Mouse (Mus musculus) gastrocnemius, postnatal 25 days (tissue): ENCODE results near the gene Brca2. TPM values are rescaled to one million over a fixed set of nuclear protein-coding genes. Genes with fewer than 3 reads are reported as not detected.
"Not testable (repeated sequence)": the region's sequence is repeated elsewhere in the genome, so short reads cannot be mapped to it uniquely, and the experiment has no call there.

Experiments used
- DNase-seq: peaks from one replicate; pipeline ENCODE4 v3.0.0; 2022
- long read RNA-seq, 2 experiments: library from polyadenylated mRNA; stranded (forward); transcript quantifications; one replicate each; pipeline ENCODE4 v2.0.0; 2021
- total RNA-seq, 2 experiments: library from RNA; stranded (reverse); gene quantifications; 1 replicate in 1 of 2; 2 replicates in 1 of 2; pipeline ENCODE4 v1.2.3; 2021

Brca2 gene
- total RNA-seq: 1 to 10 TPM in 1 of 2 experiments, under 1 TPM in 1; 0.77 to 1.3 TPM
- long read RNA-seq, experiment 1: 0 reads
- long read RNA-seq, experiment 2: 0 reads

DNA sequence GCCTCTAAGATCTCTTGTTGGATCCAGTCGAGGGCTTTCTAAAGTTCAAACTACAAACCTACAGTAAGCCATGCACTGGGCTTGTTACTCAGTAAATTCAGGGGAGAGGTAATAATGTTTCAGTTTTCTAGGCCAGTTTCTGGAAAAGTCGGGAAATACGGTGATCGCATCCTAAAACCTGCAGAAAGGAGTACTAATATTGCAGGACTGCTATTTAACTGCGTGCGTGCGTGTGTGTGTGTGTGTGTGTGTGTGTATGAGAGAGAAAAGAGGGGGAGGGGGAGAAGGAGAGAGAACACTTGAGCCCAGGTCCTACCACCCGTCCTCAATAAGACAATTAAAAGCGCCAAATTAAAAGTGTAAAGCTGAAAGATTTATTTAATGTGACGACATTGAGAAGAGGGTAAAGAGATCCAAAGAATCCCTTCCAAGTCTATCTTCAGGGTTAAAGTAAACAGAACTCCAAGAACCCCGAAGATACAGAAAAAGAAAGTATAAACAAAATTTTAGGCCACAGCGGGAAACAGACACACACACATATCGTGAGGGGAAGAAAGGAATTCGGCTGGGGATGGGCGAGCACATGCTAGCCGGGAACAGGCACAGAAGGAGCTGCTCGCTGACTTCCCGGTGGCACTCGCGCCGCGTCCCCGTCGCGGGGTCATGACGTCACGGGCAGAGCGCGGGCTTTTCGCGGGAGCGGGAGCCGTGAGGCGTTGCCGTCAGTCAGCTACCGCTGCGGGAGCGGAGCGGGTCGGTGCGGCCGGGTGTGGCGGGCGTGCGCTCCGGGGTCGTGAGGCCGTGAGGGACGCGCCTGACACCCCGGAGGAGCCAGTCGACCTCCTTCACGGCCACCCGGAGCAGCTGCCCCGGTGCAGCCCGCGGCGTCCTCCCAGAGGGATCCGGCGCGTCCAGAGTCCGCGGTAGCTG is at the start of gene Brca2:
TSS of gene Brca2 (plus strand) at position 694 of the 930 bp plus-strand sequence.
- DNase-seq: peak; percentile 84

DNA sequence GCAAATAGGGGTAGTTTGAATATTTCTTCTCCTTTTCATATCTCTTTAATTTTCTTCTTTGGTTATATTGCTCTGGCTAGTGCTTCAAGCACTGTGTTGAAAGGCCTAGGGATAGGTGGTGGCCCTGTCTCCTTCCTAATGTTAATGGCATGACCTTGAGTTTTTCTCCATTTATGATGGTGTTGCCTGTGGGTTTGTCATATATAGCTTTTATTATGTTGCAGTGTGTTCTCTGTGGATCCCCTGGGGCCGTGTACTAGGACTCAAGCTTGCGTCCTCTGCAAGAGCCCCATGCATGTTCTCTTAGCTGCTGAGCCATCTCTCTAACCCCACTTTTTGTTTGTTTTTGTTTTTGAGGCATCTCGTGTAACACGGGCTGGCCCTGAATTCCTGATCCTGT is 45.1 kb upstream of the Brca2 start:
- DNase-seq: no peak

DNA sequence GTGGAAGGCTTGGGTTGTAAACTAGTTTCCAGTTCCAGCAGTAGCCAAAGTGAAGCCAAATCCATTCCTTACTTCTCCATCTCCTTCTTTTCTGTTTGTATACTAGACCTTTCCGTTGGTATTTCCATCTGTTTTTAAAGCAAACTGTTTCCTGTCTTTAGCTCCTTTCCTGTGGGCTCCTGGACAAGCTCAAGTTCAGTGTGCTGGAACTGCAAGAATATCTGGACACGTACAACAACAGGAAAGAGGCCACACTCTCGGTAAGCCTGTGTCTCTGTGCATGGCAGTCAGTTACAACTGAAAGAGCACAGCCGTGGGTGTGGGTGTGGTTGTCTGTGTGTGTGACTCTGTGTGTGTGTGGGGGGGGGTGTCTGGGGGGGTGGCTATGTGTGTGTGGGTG is 43.8 kb upstream of the Brca2 start:
- no peak for DNase-seq

DNA sequence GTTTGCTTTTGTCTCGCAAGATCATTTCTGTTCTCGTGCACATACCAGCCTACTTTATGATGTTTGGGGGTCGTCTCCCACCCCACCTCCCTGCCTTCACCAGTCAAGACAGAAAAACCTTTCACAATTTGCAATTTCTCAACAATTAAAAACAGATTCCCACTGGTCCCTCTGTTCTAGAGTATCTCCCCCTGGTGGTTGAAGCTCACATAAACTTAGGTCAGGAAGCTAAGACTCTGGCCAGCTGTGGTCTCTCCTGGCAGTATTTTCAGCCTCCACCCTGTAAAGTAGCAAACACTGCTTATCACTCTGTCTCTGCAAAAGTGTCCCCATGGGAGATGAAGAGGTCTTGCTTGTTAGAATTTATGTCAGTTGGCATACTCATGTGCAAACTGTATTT is 37.2 kb upstream of the Brca2 start:
- no peak for DNase-seq

DNA sequence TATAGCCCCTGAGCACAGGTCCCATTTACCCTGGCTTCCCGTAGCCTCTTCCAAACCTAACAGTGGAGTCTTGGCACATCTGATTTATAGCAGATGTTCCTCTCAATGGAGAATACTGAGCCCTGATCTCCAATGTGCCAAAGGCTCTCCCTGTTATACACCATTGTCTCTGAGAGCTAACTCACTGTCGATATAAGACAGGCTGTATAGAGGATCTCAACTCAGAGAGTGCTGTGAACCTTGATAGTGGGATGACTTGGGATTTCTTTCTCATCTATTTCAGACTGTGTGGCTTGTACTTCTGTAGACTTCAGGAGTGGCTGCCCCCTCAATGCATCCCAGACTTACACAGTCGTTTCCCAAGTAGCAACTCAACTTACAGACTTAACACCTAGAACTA is 32.1 kb upstream of the Brca2 start:
- DNase-seq: no peak

DNA sequence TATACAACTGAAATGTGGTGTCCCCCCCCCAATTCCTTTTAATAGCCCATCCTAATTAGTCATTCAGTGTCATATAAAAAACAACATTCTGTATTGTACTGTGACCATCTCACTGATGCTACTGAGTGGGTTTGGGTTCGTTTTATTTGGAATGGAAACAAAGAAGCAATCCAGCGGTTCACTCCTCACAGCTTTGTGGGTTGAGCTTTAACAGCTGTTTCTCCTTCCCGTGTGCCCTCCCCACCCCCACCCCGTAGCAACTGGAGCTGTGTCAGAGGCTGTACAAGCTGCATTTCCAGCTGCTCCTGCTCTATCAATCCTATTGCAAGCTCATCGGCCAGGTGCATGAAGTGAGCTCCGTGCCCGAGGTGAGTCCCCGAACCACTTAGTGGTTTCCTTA is 31.6 kb upstream of the Brca2 start:
- DNase-seq: no peak

DNA sequence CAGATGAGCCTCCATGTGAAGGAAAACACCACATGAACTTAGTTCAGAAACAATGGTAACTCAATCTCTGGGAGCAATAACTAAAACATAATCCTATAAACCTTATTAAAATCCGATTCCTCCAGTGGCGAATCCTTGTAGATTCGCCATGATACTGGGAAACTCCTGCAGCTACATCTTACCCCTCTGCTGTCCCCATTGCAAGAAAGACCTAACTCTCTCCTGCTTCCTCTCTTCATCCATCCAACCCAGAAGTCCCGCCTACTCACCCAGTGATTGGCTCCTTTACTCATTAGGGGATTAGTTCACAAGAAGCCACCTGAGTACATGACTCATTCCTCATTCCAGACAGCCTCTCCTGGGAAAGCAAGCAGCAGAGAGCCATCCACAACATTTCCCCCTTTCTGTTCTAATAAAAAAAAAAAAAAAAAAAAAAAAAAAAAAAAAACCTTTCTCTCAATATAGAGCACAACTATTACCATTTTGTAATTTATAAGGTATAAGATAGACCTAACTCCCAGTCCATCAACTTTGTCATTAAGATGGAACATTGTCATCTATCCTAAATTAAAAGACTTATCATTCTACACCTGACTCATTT is 30.8 kb upstream of the Brca2 start:
- not testable (repeated sequence) for DNase-seq

DNA sequence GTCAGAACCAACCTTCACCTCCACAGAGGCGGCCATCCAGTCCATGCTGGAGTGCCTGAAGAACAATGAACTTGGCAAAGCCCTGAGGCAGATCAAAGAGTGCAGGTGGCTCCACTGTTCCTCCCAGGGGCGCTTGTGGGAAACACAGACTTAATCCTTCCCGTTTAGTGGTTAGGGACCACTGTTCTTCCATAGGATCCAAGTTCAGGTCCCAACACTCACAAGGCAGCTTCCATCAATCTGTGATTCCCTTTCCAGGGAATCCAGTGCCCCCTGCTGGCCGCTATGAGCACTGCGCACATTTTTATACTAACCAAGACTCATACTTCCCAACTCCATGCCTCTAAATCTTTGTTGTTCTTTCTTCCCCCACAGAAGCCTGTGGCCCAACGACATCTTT is 26.6 kb upstream of the Brca2 start:
- no peak for DNase-seq

DNA sequence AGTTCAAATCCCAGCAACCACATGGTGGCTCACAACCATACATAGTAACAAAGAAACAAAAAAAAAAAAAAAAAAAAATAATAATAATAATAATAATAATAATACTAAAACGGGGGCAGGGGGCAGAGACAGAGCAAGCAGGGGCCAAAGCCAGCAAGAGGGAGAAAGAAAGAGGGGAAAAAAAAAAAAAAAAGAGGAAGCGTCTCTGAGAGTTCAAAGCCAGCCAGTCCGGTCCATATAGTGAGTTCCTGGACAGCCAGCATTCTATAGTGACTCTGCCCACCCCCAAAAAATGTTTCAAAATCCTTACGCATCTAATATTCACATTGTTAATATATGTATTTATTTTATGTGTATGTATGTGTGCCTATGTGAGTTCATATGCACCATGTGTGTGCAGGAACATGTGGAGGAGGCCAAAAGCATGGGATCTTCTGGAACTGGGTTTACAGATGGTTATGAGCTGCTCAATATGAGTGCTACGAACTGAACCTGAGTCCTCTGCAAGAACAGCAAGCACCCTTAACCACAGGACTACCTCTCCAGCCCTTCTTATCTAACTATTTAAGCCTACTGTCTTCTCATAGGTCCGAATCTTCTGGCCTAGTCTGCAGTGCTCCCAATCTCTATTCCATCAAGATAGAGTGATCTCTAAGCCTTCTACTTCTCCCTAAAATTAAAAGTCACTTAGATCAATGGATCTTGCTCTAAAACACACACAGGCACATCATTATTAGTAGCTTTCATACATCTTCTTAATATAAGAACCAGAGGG is 11.8 kb upstream of the Brca2 start:
- DNase-seq: no peak

DNA sequence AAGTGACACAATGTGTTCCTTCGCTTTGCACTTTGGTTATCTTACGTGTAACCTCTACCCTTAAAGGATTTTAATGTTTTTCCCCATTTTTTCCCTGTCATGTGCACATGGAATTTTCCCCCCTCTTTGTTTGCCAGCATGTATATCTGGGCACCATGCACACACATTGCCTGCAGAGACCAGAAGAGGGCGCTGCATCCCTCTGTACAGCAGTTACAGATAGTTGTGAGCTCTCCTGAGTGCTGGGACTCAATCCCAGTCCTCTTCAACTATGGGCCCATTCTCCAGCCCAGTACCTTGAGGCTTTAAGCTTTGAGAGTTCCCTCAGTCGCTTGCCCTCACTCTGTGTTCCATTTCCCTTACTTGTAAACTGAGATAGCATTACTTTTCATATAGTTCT is 9.2 kb upstream of the Brca2 start:
- DNase-seq: no peak

DNA sequence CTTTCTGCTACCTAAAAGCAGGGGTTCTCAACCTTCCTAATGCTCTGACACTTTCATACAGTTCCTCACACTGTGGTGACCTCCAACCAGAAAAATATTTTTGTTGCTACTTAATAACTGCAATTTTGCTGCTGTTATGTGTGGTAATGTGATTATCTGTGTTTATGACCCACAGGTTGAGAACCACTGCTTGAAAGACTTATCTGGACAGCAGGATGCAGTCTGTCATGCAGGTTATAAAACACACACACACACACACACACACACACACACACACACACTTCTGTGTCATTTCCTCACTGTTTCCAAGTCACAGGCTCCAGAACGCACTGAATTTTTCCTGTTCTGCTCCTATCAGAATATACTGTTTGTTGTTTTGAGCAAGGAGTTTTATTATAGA is 8.4 kb upstream of the Brca2 start:
- DNase-seq: no peak

DNA sequence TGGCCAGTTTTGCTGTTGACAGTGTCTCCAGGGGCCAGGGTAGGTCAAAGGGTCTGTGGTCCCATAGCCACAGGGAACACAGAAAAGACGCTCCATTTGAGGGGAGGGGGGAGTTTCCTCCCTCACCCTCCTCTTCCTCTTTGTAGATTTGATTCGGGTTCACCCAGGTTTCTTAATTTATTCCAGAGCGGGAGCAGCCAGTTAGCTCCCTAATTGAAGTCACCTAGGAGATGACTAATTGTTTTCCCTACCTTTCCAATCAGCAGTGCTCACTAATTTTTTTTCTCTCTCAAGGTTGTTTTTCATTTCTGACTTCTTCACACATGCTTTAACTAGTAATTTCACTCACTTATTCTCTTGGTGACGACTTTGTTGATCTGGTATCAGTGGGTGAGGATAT is 4.4 kb upstream of the Brca2 start, which contains the start of gene Zar1l:
TSS of gene Zar1l (minus strand) at position 101 of the 400 bp plus-strand sequence.
- DNase-seq: no peak

DNA sequence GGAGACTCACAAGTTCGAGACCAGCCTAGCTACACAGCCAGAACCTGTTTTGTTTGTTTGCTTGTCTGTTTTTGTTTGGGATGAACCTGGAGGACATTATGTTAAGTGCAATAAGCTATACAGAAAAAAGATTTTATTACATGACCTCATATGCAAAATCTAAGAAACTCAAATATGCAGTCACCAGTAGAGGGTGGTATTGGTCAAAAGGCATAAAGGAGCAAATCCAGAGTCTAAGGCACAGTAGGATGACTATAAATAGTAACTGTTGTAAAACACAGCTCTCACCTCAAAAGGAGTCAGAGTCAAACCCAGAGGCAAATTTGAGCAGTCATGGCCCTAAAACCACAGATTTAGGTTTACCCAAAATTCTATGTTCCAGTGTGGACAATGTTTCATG is 2.9 kb upstream of the Brca2 start:
- DNase-seq: no peak

DNA sequence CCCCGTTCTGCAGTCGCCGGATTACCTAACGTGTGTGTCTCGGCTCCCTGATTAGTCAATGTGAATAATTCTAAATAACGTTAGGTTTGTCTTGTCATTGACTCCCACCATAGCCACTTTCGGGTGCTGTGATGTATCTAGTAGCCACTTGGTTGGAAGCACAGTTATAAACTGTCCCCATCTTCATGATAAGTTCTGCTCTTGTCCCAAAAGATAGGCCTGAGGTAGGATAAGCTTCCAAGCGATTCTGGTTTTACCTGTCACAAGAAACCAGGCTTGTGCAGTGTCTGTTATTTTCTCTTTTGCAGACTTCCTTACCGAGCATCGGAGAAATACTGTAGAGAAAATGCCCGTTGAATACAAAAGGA is 421 bp downstream of the Brca2 start:
- DNase-seq: no peak

DNA sequence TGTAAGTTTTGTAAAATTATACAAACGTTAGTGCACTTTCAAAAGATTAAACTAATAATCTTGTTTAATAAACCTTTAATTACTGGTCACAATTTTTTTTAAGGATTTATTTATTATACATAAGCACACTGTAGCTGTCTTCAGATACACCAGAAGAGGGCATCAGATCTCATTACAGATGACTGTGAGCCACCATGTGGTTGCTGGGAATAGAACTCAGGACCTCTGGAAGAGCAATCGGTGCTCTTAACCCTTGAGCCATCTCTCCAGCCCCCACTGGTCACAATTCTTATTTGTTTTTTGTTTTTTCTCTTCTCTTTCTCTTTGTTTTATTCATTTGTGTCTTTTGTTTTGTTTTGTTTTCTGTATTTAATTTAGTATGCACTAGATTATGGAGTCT is 2.8 kb downstream of the Brca2 start:
- no peak for DNase-seq

DNA sequence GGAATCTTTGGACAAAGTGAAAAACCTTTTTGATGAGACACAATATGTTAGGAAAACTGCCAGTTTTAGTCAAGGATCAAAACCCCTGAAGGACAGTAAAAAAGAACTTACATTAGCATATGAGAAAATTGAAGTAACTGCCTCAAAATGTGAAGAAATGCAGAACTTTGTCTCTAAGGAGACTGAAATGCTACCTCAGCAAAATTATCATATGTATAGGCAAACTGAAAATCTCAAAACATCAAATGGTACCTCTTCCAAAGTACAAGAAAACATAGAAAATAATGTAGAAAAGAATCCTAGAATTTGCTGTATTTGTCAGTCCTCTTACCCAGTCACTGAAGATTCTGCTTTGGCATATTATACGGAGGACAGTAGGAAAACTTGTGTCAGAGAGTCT is 18.9 kb downstream of the Brca2 start:
- no peak for DNase-seq

DNA sequence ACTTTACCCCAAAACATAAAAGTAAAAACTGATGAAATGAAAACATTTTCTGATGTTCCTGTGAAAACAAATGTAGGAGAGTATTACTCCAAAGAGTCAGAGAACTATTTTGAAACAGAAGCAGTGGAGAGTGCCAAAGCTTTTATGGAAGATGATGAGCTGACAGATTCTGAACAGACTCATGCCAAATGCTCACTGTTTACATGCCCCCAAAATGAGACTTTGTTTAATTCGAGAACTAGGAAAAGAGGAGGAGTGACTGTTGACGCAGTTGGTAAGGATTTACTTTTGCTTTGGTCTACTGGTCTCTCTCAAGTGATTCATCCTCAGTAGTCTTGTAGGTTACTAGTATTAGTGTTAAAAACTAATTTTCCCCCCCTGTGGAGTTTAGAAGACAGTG is 20.8 kb downstream of the Brca2 start:
- no peak for DNase-seq

DNA sequence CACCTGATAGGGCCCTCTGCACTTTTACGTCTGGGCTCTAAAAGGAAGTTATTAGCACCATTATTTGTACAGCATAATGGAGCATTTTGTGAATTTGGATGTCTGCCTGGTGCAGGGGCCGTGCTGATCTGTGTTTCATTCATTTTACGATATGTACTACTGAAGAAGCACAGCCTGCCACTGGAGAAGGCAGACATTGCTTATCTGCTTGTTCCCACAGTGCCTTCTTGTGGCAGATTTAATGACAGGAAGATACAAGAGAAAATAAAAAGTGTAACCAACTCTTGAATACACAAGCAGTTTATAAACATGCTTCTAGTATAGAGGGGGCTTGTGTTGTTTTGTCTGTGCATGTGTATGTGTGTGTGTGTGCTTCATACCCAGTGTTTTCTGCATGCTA is 29.2 kb downstream of the Brca2 start:
- no peak for DNase-seq

DNA sequence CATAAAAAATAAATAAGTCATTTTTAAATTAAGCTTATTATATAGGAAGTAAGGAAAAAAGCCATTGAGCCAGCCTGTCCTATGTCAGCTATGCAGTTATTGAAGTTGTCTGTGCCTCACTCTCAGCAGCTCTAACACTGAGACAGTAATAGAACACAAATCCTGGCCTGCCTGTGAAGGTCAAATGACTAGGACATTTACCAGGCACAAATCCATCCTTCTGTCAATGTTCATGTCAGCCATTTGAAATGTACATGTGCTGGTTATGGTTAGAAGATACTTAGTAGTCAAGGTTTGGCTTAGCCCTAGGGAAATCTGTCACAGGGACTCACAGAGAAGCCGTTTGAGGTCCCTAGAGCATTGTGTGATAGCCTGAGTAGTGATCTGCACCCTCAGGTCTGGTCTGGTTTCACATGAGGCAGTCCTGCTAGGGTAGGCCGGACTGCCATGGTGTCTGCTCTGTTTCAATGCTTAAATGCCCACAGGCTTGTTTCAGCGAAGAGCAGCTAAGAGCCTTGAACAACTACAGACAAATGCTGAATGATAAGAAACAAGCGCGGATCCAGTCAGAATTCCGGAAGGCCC is 37.2 kb downstream of the Brca2 start:
- DNase-seq: no peak

DNA sequence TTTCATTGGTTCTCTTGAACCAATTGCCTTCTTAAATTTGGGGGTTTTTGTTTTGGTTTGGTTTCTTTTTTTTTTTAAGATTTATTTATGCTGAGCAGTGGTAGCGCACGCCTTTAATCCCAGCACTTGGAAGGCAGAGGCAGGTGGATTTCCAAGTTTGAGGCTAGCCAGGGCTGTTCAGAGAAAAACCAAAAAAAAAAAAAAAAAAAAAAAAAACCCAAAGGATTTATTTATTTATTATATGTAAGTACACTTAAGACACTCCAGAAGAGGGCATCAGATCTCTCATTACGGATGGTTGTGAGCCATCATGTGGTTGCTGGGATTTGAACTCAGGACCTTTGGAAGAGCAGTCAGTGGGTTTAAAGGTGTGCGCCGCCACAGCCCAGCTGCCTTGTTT is 38.4 kb downstream of the Brca2 start:
- DNase-seq: no peak

DNA sequence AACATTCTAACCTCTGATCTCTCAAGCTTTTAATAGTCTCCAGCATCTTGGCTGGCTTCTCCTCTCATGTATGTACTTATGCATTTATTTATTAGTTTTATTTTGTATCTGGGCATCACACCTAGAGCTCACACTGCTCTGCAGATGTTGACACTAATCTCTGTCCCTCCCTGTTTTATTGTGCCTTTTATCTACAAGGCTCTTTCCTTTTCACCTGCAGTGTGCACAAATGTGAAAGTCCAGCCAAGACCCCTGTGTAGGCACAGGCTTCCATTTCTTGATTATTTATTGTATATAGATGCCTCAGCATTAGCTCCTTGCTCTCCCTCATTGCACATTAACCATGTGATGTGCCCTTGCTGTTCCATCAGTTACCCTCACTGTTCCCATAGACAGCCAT is 38.9 kb downstream of the Brca2 start:
- no peak for DNase-seq

DNA sequence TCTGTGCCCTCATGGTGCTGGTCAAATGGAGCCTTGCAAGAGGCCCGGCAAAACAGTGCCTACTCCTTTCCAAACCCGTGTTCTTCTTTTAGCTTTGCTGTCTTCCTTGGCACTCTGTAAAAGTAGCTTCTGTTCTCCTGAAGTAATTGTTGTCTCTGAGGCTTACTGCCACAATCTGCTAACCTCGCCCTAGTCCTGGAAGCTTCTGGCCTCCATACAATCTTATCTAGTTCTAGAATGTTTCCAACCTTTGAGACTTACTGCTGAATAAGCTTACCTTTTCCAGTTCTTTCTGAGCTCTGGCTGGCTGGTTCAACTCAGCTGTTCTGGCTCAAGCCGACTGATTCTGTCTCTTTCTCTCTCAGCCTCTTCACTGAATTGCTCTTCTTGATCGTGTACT is 39.4 kb downstream of the Brca2 start:
- no peak for DNase-seq

DNA sequence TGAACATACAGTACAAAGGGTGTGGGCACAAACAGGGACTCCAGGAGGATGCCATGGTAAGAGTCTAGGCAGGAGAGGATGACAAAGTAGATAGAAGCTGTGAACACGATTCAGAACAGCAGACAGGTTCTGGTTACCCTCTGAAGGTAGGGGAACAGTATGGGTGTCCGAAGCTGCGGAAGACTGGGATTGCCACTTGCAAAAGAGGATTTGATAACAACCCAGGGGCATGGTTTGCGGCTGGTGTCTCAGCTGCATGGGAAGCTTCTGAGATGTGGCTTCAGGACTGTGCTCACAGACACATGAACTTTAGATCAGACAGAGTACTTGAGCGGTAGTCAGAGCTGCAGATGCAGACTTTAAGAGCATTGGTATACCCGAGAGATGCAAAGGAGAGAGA is 42.0 kb downstream of the Brca2 start:
- DNase-seq: no peak
